Mouse (Mus musculus) neural tube, embryonic 12.5 days (tissue): ENCODE measurements around the gene Fasn. TPM values are rescaled to one million over a fixed set of nuclear protein-coding genes. Genes with fewer than 3 reads are reported as not detected.
"Not testable (repeated sequence)": the region's sequence is repeated elsewhere in the genome, so short reads cannot be mapped to it uniquely, and the experiment has no call there.

Experiments used
- ATAC-seq: fragments of 200-750 bp; cut with Nextera tagmentation; 2 replicates; pipeline ENCODE4 v1.8.0; 2017; ENCODE audit warnings: low read depth, mild to moderate bottlenecking, moderate TSS enrichment, moderate library complexity; ENCODE audit not compliant: low FRiP score
- H3K27ac ChIP-seq: fragments of 300-500 bp; sonication (generic); 2 replicates; pipeline ENCODE4 v1.5.1; 2016
- H3K27me3 ChIP-seq: fragments of 300-500 bp; sonication (generic); replicated peaks from 2 replicates; pipeline ENCODE4 v1.6.1; 2016; ENCODE audit warnings: mild to moderate bottlenecking
- H3K36me3 ChIP-seq: fragments of 300-500 bp; sonication (generic); 2 replicates; pipeline ENCODE4 v1.6.1; 2016; ENCODE audit warnings: mild to moderate bottlenecking
- H3K4me1 ChIP-seq: fragments of 300-500 bp; sonication (generic); 2 replicates; pipeline ENCODE4 v1.6.1; 2016
- H3K4me2 ChIP-seq: fragments of 300-500 bp; sonication (generic); replicated peaks from 2 replicates; pipeline ENCODE4 v1.6.1; 2016; ENCODE audit warnings: mild to moderate bottlenecking
- H3K4me3 ChIP-seq: fragments of 300-500 bp; sonication (generic); 2 replicates; pipeline ENCODE4 v1.5.1; 2016
- H3K9ac ChIP-seq: fragments of 300-500 bp; sonication (generic); 2 replicates; pipeline ENCODE4 v1.6.1; 2016; ENCODE audit warnings: mild to moderate bottlenecking
- H3K9me3 ChIP-seq: fragments of 300-500 bp; sonication (generic); 2 replicates; pipeline ENCODE4 v1.6.1; 2016; ENCODE audit warnings: mild to moderate bottlenecking
- WGBS: fragments of 180-500 bp; shearing (Covaris S2); methylation state at CpG from one replicate; pipeline ENCODE4 v1.1.7; 2016; 5-methylcytosine and 5-hydroxymethylcytosine counted together
- polyA plus RNA-seq: library from polyadenylated mRNA; unstranded; fragments of >200 nt; fragmentation: Nextera tagmentation; extraction: Ambion mirVana; gene quantifications from 2 replicates; pipeline ENCODE4 v1.2.1, GENCODE M21; 2016

The Fasn gene
- polyA plus RNA-seq = 87.6 and 102 TPM in 2 replicates

GRCm38 (mm10) chr11:120823956-120824786 lies at the start of gene Fasn:
Fasn (minus strand) TSS chr11:120824547.
- WGBS = under 1% methylated on average over 109 of the region's 109 CpGs
- no peaks in the 10 kb centered on the region for H3K9me3 ChIP-seq
- peaks cover 44% of the 10 kb centered on the region for H3K4me1 ChIP-seq
- peak; percentile 90 for ATAC-seq
- H3K9ac ChIP-seq = peak within 1 kb of the TSS; percentile 93
- peak within 1 kb of the TSS; percentile 86 for H3K4me3 ChIP-seq
- H3K36me3 ChIP-seq = peaks cover 31% of the 10 kb centered on the region
- peak within 1 kb of the TSS; percentile 97 for H3K4me2 ChIP-seq
- no peaks in the 10 kb centered on the region for H3K27me3 ChIP-seq
- H3K27ac ChIP-seq = peak within 1 kb of the TSS; percentile 98

- H3K27me3 ChIP-seq = no peaks in the 10 kb centered on the region
- no peak for ATAC-seq
- 84% methylated on average over 6 of the region's 6 CpGs for WGBS
- H3K4me3 ChIP-seq = no peak overlapping the region
- H3K4me1 ChIP-seq = no peaks in the 10 kb centered on the region
- H3K4me2 ChIP-seq = no peak overlapping the region
- H3K9me3 ChIP-seq = no peaks in the 10 kb centered on the region
- 0 out of 2 replicates have a peak overlapping the region, but pooled peaks have one; percentile 6 for H3K9ac ChIP-seq
- H3K27ac ChIP-seq = no peak overlapping the region
- H3K36me3 ChIP-seq = peaks cover 5% of the 10 kb centered on the region; the same call in 1 of the 2 replicates
Observed at GRCm38 (mm10) chr11:120873206-120873605, 48.9 kb upstream of the Fasn start.

GRCm38 (mm10) chr11:120871521-120871920 lies 47.2 kb upstream of the Fasn start:
- Histone ChIP-seq H3K4me3 (no peak overlapping the region), H3K9me3 (no peaks in the 10 kb centered on the region), H3K27me3 (no peaks in the 10 kb centered on the region), H3K36me3 (no peaks in the 10 kb centered on the region), H3K4me2 (no peak overlapping the region), H3K4me1 (no peaks in the 10 kb centered on the region), H3K27ac (no peak overlapping the region), H3K9ac (no peak overlapping the region)
- 93% methylated on average over 9 of the region's 9 CpGs for WGBS
- no peak for ATAC-seq

GRCm38 (mm10) chr11:120865816-120866215 lies 41.5 kb upstream of the Fasn start:
- Histone ChIP-seq H3K27ac (no peak overlapping the region), H3K4me1 (no peaks in the 10 kb centered on the region), H3K27me3 (no peaks in the 10 kb centered on the region), H3K9me3 (no peaks in the 10 kb centered on the region), H3K9ac (no peak overlapping the region), H3K36me3 (peaks cover 6% of the 10 kb centered on the region; the same call in 1 of the 2 replicates), H3K4me3 (no peak overlapping the region), H3K4me2 (no peak overlapping the region)
- 94% methylated on average over 1 of the region's 1 CpGs for WGBS
- ATAC-seq = no peak

- Histone ChIP-seq H3K9ac (no peak overlapping the region), H3K4me2 (no peak overlapping the region), H3K36me3 (peaks cover 29% of the 10 kb centered on the region), H3K27ac (no peak overlapping the region), H3K9me3 (no peaks in the 10 kb centered on the region), H3K27me3 (no peaks in the 10 kb centered on the region), H3K4me3 (no peak overlapping the region), H3K4me1 (no peaks in the 10 kb centered on the region)
- no peak for ATAC-seq
- WGBS = 77% methylated on average over 10 of the region's 10 CpGs
Observed at GRCm38 (mm10) chr11:120862819-120863218, 38.5 kb upstream of the Fasn start.

- H3K4me2 ChIP-seq, H3K4me1 ChIP-seq, ATAC-seq, H3K9ac ChIP-seq, H3K27me3 ChIP-seq, H3K27ac ChIP-seq, H3K4me3 ChIP-seq, H3K9me3 ChIP-seq: not testable (repeated sequence)
- peaks cover 28% of the 10 kb centered on the region for H3K36me3 ChIP-seq
- 94% methylated on average over 3 of the region's 3 CpGs for WGBS
Observed at GRCm38 (mm10) chr11:120855938-120856337, 31.6 kb upstream of the Fasn start.

GRCm38 (mm10) chr11:120853788-120854187 lies 29.4 kb upstream of the Fasn start:
- H3K36me3 ChIP-seq = peaks cover 12% of the 10 kb centered on the region
- no peak overlapping the region for H3K27ac ChIP-seq
- 78% methylated on average over 4 of the region's 4 CpGs for WGBS
- H3K9ac ChIP-seq = no peak overlapping the region
- no peaks in the 10 kb centered on the region for H3K9me3 ChIP-seq
- no peak for ATAC-seq
- no peak overlapping the region for H3K4me2 ChIP-seq
- H3K4me1 ChIP-seq = no peaks in the 10 kb centered on the region
- H3K4me3 ChIP-seq = no peak overlapping the region
- H3K27me3 ChIP-seq = no peaks in the 10 kb centered on the region

- no peak overlapping the region for H3K27ac ChIP-seq
- no peaks in the 10 kb centered on the region for H3K9me3 ChIP-seq
- H3K27me3 ChIP-seq = no peaks in the 10 kb centered on the region
- no peaks in the 10 kb centered on the region for H3K4me1 ChIP-seq
- peaks cover 6% of the 10 kb centered on the region; the same call in 1 of the 2 replicates for H3K36me3 ChIP-seq
- H3K4me3 ChIP-seq = no peak overlapping the region
- no peak overlapping the region for H3K4me2 ChIP-seq
- 100% methylated on average over 4 of the region's 4 CpGs for WGBS
- no peak for ATAC-seq
- H3K9ac ChIP-seq = no peak overlapping the region
Observed at GRCm38 (mm10) chr11:120853158-120853557, 28.8 kb upstream of the Fasn start.

- ATAC-seq = no peak
- Histone ChIP-seq H3K4me1 (no peaks in the 10 kb centered on the region), H3K4me2 (no peak overlapping the region), H3K9ac (no peak overlapping the region), H3K4me3 (no peak overlapping the region), H3K27me3 (no peaks in the 10 kb centered on the region), H3K27ac (no peak overlapping the region), H3K36me3 (peaks cover 3% of the 10 kb centered on the region; the same call in 1 of the 2 replicates), H3K9me3 (no peaks in the 10 kb centered on the region)
- 68% methylated on average over 11 of the region's 11 CpGs for WGBS
Observed at GRCm38 (mm10) chr11:120852083-120852935, 28.0 kb upstream of the Fasn start.

GRCm38 (mm10) chr11:120851582-120851981 lies 27.2 kb upstream of the Fasn start:
- no peak overlapping the region for H3K27ac ChIP-seq
- H3K9ac ChIP-seq = no peak overlapping the region
- no peaks in the 10 kb centered on the region for H3K36me3 ChIP-seq
- no peaks in the 10 kb centered on the region for H3K9me3 ChIP-seq
- no peak overlapping the region for H3K4me2 ChIP-seq
- no peak for ATAC-seq
- H3K4me3 ChIP-seq = no peak overlapping the region
- H3K27me3 ChIP-seq = no peaks in the 10 kb centered on the region
- 88% methylated on average over 2 of the region's 2 CpGs for WGBS
- no peaks in the 10 kb centered on the region for H3K4me1 ChIP-seq

GRCm38 (mm10) chr11:120851132-120851531 lies 26.8 kb upstream of the Fasn start:
- Histone ChIP-seq H3K4me2 (no peak overlapping the region), H3K9me3 (no peaks in the 10 kb centered on the region), H3K9ac (no peak overlapping the region), H3K4me1 (no peaks in the 10 kb centered on the region), H3K27ac (no peak overlapping the region), H3K36me3 (no peaks in the 10 kb centered on the region), H3K4me3 (no peak overlapping the region), H3K27me3 (no peaks in the 10 kb centered on the region)
- ATAC-seq = no peak
- WGBS = 68% methylated on average over 1 of the region's 1 CpGs

- Histone ChIP-seq H3K27ac (no peak overlapping the region), H3K36me3 (no peaks in the 10 kb centered on the region), H3K27me3 (no peaks in the 10 kb centered on the region), H3K9me3 (no peaks in the 10 kb centered on the region), H3K9ac (no peak overlapping the region), H3K4me3 (no peak overlapping the region), H3K4me1 (no peaks in the 10 kb centered on the region), H3K4me2 (no peak overlapping the region)
- whole genome bisulfite sequencing = 56% methylated on average over 2 of the region's 2 CpGs
- no peak for ATAC-seq
Observed at GRCm38 (mm10) chr11:120850331-120851030, 26.1 kb upstream of the Fasn start.
